Mouse (Mus musculus) embryonic fibroblast, embryonic 13.5 days (primary cell): Measurements from ENCODE around the gene 1110008P14Rik.
A peak's percentile ranks its signal among the peaks of the same experiment; 100 is the strongest.

Source experiments
- CTCF ChIP-seq: IDR thresholded peaks from 2 replicates; pipeline ENCODE4 v1.5.1; 2011; ENCODE audit warnings: mild to moderate bottlenecking, control low read depth, low read length, moderate library complexity, borderline replicate concordance; ENCODE audit not compliant: insufficient read depth
- POLR2A ChIP-seq: IDR thresholded peaks from 2 replicates; pipeline ENCODE4 v1.6.1; 2011; ENCODE audit warnings: low read depth, mild to moderate bottlenecking, control low read depth, low read length, moderate library complexity

- TF ChIP-seq POLR2A (peak; percentile 50), CTCF (no peak)
Observed at GRCm38 (mm10) chr2:32381775-32382223, at the start of gene 1110008P14Rik.
